Mouse (Mus musculus): ENCODE data around the gene Gm28961.
"Not testable (repeated sequence)": the region's sequence is repeated elsewhere in the genome, so short reads cannot be mapped to it uniquely, and the experiment has no call there.

Gm28961 gene

DNA sequence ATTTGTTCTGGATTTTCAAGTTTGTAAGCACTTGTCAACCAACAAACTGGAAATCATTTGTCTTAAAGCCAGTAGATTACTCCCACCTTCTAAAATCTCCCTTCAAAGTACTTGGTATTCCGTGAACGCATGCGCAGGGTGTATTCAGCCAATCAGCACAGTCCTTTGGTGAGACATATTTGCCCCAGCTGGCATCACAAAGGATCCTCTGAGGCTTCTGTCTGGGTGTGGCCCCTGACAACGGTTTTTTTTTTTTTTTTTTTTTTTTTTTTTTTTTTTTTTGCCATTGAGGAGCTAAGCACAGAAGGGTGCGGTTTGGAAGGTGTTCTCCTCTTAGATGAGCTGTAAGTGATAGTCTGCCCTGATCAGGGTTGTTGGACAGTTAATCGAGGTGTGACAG is at the start of gene Gm28961:
Gene Gm28961, plus strand, starts transcription at position 301 of the 400 bp plus-strand sequence.
- not testable (repeated sequence) for DNase-seq
